Mouse (Mus musculus) adrenal gland, postnatal 4 days (tissue): Measurements from ENCODE around the gene Slc9a1. TPM values are rescaled to one million over a fixed set of nuclear protein-coding genes. Genes with fewer than 3 reads are reported as not detected.

ENCODE experiments used
- DNase-seq, 2 experiments: peaks; one replicate each; pipeline ENCODE4 v3.0.0; 2021 to 2022; ENCODE audit warnings: low spot score in 2 of 2, mixed read lengths in 2 of 2
- long read RNA-seq, 2 experiments: library from polyadenylated mRNA; stranded (forward); transcript quantifications; one replicate each; pipeline ENCODE4 v2.0.0; 2021
- total RNA-seq, 2 experiments: library from RNA; stranded (reverse); gene quantifications; 2 replicates each; pipeline ENCODE4 v1.2.3; 2021

Slc9a1 gene
- total RNA-seq, result 10 to 100 TPM; 52.9 to 54.4 TPM
- long read RNA-seq, experiment 1, full-length matches to known transcripts, result 1 of 14 reads
- long read RNA-seq, experiment 1, partial matches to known transcripts, result 4 of 14 reads
- long read RNA-seq, experiment 1, other reads (novel, unspliced or antisense), result 9 of 14 reads
- long read RNA-seq, experiment 2, partial matches to known transcripts, result 5 of 18 reads
- long read RNA-seq, experiment 2, other reads (novel, unspliced or antisense), result 10 of 18 reads

- peak; percentile 85 to 87 for DNase-seq
These were observed at the start of gene Slc9a1 for GRCm38 (mm10) chr4:133369553-133370297. Gene Slc9a1 (plus strand): TSS chr4:133369706.

DNA sequence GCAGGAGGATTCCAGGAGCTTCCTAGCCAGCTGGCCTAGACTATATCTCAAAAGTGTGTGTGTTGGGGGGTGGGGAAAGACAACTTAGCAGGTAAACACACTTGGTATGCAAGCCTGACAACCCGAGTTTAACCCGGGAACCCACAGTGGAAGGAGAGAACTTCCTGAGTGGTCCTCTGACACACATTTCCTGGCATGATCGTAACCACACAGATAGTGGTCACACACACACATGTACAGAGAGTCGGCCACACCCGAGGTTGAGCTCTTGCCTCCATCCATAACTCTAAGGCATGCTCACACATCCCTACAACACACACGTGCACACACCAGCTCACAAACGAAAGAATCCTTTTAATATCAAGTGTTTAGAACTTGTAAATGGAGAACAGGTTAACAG lies 41.4 kb upstream of the Slc9a1 start:
- no peak for DNase-seq

- no peak for DNase-seq
These were observed 39.2 kb upstream of the Slc9a1 start for GRCm38 (mm10) chr4:133330296-133330695.

- DNase-seq, result no peak
These were observed 36.2 kb upstream of the Slc9a1 start for GRCm38 (mm10) chr4:133333306-133333705.

- DNase-seq, result no peak
These were observed 31.5 kb upstream of the Slc9a1 start for GRCm38 (mm10) chr4:133337833-133338520.

DNA sequence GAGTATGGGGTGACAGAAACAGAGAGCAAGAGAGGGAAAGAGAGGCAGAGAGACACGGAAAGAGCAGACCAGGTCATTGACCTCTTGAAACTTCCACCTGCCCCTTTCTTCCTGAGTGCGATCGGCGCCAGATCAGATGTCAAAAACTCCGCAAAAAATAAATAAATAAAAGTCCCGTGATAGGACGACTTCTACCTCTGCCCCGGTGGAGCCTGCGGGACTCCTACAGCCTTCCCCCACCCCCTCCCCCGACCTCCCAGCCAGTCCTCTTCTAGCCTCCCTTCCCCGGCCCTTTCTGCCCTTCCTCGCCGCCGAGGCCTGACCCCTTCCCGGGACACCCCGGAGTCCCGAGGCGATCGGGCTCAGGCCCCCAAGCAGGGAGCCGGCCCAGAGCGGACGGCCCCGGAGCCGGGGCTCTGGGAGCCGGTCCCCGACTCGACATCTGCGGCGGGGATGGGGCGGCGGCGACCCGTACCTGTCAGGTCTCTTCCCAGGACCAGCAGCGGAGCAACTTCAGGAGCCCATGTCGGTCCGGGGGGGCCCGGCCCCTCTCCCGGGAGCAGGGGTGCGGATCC lies 30.9 kb upstream of the Slc9a1 start:
- DNase-seq, result no peak

GRCm38 (mm10) chr4:133339148-133339749 lies 30.3 kb upstream of the Slc9a1 start:
- DNase-seq, result peak; percentile 87 to 96

DNA sequence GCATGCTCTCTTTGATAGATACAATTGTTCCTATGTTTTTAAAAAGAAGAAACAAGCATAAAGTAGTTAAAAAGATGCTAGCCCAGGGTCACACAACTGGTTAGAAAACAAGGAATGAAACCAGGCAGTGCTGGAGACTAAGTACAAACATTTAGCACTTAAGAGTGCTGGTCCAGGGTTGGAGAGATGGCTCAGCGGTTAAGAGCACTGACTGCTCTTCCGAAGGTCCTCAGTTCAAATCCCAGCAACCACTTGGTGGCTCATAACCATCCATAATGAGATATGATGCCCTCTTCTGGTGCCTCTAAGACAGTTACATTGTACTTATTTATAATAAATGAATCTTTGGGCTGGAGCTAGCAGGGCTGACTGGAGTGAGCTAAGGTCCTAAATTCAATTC lies 29.3 kb upstream of the Slc9a1 start:
- no peak for DNase-seq

DNA sequence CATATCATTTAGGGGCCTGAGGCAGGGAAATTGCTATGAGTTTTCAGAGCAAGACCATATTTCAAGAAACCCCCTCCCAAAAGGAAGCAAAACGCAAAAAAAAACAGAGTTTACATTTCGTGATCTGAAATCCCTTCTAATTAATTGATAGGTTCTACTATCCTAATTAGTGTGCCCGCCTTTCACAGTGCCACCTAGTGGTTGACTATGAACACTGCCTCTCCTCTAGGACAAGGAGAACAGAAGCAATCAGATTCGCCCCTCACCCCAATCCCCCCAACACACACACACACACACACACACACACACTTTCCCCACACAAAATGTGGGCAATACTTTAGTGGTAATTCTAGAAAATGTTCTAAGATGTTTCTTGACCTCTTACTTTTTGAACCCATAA lies 25.4 kb upstream of the Slc9a1 start:
- no peak for DNase-seq

GRCm38 (mm10) chr4:133345702-133346101 lies 23.8 kb upstream of the Slc9a1 start:
- DNase-seq, result no peak

- DNase-seq, result no peak
These were observed 22.9 kb upstream of the Slc9a1 start for GRCm38 (mm10) chr4:133346577-133346976.

GRCm38 (mm10) chr4:133347624-133348023 lies 21.9 kb upstream of the Slc9a1 start:
- DNase-seq, result no peak

DNA sequence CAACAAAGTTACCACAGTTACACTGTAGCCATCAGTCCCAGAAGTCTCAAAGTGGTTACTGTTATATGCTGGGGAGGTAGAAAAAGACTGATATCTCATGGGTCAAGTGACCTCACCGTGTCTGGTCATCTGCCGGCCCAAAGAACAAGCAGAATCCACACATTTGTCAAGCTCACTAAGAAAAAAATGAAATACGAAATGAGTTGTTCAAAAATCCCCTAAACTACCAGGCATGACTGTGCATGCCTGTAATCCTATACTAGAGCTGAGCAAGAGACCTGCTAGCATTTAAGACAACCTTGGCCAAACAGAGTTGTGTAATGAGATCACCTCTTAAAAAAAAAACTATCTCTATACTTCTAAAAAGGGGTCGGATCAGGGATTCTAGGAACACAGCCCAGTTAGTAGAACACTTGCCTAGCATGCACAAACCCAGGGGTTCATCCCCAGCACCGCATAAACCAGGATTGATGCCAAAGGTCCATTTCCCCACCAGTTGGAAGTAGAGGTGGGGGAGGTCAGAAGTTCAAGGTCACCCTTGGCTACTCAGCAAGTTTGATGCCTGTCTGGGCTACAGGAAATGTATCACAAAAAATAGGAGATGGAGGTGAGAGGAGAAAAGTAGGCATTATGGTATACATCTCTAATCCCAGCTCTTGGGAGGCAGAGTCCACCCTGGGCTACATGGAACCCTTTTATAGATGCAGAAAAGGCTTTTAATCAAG lies 21.3 kb upstream of the Slc9a1 start:
- no peak for DNase-seq

DNA sequence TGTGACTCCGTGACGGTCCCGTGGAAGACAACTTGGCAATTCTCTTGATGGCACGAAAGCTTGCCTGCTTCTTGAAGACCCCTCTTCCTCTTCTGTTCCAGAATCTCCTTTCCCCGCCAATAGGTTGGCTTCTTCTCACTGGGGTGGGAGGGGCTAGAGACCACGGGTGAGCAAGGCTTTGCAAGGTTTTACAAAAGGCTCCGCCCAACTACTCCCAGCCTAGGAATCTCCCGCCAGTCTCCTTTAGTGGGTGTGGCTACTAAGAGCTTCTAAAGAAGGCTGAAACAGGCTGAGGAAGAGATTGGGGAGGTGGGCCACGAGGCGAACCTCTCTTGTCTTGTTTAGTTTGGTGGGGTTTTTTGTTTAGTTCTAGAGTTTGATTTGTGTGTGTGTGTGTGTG lies 16.7 kb upstream of the Slc9a1 start:
- no peak for DNase-seq

GRCm38 (mm10) chr4:133353367-133354365 lies 15.8 kb upstream of the Slc9a1 start, which contains the start of gene Wdtc1:
Gene Wdtc1 (minus strand): TSS chr4:133353481.
- no peak for DNase-seq

DNA sequence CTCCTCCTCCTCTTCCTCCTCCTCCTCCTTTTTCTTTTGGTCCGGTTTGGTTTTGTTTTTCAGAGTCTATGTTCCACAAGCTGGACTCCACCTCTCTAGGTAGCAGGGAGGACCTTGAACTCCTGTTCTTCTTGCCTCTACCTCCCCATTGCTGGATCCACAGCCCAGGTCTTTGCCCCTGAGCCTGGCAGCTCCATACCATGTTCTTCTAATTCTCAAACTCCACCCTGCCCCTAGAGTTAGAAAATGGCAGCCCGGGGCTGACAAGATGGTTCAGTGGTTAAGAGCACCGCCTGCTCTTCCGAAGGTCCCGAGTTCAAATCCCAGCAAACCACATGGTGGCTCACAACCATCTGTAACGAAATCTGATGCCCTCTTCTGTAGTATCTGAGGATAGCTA lies 14.9 kb upstream of the Slc9a1 start:
- no peak for DNase-seq

- DNase-seq, result no peak
These were observed 1.1 kb downstream of the Slc9a1 start for GRCm38 (mm10) chr4:133370298-133371274.

DNA sequence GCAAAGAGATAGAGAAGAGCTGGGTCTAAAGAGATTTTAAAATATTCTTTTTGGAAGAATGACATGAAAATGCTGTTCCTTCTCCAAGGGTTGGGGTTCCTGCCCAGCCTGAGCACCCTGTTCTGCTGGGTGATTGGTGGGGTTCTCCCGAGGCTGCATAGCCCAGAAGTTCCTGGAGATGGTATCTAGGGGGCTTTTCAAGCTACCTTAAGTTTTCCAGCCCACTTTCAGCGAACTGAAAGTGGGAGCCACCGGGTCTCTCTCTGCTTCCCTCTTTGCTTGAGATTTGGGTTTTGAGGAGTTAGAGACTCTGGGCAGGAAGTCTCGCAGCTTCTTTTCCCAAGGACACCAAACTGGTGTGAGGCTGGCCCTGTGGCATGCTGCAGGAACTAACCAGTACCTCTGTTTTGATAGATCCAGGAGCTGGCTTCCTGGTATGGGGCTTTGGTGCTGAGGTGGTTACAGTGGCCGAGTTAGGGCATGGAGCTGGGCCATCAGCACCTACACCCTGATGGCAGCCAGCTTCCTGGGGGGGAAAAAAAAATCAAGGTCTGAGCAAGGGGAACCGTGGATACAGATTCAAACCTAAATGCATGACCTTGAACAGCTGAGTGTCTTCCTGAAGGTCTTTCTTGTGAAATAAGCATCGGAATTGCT lies 2.2 kb downstream of the Slc9a1 start:
- DNase-seq, result no peak
